Mouse (Mus musculus): ENCODE measurements around the gene Diaph3. TPM values are rescaled to one million over a fixed set of nuclear protein-coding genes. Genes with fewer than 3 reads are reported as not detected.

The Diaph3 gene
- total RNA-seq, 1 experiment from 2014 or later: 2.0 TPM

DNA sequence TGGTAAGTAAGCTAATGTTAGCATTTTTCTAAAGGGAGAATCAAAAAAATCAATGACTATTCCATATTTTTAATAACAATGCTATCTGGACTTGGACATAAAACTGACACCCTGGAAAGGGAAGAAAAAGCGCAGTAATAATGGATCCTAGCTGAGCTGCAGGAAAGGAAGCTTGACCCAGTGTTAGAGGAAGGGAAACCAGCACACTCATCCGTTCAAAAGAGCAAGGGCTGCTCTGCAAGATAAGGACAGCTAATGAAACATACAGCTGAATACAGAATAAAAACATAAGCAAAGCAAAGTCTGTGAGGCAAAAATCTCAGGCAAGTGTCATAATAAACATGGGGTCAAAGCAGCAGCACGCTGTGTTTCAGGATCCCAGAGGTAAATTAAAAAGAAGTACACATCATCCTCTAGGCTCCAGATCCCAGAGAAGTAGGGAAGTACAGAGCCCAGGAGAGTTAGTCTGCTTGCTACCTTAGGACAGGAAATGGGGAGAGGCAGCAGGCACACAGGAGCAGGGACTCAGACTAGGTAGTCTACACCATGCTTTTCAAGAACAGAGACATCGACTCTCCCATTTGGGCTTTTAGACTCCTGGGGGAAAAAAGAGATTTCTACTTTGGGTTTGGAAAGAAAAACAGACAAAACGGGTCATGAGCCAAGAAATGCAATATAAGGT lies 255.5 kb downstream of the Diaph3 start:
- ATAC-seq (ENCODE audit: extremely low read depth, insufficient number of reproducible peaks, low FRiP score, poor library complexity, severe bottlenecking): no peak

DNA sequence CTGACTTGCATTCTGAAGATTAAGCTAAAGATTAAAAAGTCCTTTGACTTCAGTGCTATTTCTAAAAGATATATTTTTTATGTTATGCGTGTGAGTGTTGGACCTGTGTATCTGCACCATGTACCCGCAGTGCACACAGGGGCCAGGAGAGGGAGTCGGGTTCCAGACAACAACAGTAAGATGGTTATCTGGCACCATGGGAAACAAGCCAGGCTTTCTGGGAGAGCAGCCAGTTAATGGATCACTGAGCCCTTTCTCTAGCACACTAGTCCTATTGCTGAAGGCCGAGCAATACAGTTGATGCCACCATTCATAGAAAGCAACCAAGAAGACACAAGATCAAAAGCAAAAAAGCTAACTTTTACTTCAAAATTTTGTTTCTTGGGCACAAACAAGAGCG lies 271.5 kb downstream of the Diaph3 start:
- ATAC-seq (ENCODE audit: extremely low read depth, insufficient number of reproducible peaks, low FRiP score, poor library complexity, severe bottlenecking): no peak

DNA sequence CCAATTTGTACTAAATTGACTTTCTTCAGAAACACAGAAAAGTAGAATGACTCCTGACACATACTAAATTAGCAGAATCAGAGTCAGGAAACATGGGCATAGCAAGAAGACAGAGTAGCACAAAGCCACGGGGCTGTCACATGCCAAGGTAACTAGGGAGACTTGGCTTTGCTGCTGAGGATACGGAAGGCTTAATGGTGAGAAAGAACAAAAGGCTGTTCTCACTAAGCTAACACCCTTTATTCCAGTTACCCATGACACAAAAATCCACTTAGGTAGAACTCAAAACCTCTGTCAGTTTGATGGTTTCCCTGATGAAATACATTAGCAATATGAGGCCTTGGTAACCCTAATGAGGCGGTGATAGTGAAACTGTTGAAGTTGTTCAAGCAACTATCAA lies 273.9 kb downstream of the Diaph3 start:
- ATAC-seq (ENCODE audit: extremely low read depth, insufficient number of reproducible peaks, low FRiP score, poor library complexity, severe bottlenecking): no peak

DNA sequence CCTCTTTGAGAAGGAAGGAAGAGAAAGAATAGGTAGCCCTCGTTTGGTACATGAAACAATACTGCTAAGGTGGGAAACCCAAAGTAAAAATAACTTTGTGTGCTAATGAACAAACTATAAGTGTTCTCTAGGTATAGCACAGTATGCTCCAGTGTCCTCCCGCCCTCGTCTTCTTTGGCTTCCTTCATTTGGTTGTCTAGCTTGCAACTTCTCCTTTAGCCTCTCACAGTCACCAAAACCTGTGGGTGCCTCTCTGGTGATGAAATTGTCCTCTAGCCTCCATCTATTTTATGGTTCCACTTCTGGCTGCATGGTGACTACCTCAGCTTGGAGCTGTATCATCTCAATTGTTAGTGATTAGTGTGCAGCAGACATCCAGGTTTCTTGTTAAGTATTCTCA lies 277.0 kb downstream of the Diaph3 start:
- ATAC-seq (ENCODE audit: extremely low read depth, insufficient number of reproducible peaks, low FRiP score, poor library complexity, severe bottlenecking): no peak

DNA sequence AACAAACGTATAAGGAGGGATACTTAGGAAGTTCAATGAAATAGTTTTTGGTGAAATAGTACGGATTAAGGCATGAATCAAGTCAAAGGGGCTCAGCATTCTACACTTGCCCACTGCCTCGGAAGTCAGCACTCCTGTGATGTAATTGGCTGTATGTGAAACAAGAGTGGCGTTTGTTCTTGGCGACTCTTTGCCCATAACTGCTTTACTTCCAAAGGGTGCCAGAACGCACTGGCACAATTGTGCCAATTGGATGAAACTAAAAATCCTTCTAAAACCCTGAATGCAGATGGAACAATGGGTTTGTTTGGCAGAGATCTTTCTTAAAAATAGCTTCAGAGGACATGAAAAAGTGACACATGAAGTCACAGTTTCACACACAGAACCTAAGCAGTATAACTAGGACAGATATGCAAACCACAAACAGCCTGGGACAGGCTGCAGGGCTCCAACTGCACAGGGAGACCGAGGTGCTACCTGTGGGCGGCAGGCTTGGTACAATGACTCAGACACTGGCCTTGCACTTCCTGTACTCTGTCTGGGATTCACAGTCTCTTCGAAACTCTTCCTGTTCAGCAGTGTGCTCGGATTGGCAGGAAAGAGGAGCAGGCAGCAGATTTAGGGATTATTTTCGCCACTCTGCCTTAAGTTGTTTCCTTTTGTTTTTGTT lies 279.6 kb downstream of the Diaph3 start:
- ATAC-seq (ENCODE audit: extremely low read depth, insufficient number of reproducible peaks, low FRiP score, poor library complexity, severe bottlenecking): no peak

DNA sequence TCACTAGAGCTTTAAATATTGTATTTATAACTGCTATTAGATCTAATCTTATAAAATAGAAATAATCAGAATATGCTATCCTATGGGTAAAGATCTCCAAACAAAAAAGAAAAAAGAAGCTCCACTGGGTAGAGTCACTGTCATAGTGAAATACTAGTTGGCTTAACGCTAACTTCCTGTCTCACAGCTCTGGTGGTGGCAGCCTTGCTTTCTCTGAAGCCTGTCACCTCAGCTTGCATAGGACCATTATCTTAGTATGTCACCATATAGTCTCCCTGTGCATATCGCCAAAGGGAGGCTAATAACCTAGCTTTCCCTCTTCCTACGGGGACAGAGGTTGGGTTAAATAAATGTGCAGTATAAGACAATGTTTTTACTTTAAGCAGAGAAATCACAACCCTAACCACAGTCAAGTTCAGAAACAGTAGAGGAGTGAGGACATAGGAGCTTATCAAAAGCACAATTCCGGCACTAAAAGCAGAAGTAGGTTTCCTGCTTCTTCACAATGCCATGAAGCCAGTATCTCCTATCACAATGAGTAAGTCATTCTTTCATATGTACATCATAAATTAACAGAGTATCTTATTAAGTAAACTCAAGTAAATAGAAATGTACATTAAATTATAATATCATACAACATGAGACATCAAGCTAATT lies 293.8 kb downstream of the Diaph3 start:
- no peak for ATAC-seq (ENCODE audit: extremely low read depth, insufficient number of reproducible peaks, low FRiP score, poor library complexity, severe bottlenecking)

DNA sequence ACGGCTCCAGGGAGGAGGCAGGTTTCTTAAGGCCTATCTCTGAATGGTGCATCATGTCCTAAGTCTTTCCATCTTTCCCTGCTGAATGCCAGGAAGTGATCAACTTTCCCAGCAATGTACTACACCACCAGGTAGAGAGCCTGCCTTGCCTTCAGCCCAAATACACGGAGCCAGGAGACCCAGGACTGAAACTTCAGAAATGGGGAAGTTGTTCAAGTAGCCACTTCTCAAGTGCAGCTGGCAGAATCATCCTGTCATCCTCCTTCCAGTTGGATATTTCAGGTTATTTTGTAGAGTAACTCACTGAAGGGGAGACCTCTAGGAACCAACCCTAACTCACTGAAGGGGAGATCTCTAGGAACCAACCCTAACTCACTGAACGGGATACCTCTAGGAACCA lies 297.0 kb downstream of the Diaph3 start:
- no peak for ATAC-seq (ENCODE audit: extremely low read depth, insufficient number of reproducible peaks, low FRiP score, poor library complexity, severe bottlenecking)

DNA sequence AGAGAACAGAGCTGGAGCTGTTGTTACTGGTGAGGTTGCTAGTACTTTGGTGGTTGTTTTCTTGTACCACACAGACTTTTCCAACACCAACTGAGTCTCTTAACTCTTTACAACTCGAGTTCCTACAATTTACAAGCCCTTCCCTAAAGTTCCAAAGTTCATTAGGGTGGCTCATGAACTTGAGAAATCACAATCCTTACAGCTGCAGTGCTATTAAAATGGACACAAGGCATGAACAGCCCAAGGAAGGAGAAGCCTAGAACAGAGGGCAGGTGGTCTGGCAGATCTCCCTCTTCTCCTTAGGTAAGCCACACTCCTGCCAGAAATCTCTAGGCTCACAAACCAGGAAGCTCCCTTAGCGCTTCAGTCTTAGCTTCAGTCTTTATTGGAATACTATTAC lies 303.4 kb downstream of the Diaph3 start:
- ATAC-seq (ENCODE audit: extremely low read depth, insufficient number of reproducible peaks, low FRiP score, poor library complexity, severe bottlenecking): no peak

DNA sequence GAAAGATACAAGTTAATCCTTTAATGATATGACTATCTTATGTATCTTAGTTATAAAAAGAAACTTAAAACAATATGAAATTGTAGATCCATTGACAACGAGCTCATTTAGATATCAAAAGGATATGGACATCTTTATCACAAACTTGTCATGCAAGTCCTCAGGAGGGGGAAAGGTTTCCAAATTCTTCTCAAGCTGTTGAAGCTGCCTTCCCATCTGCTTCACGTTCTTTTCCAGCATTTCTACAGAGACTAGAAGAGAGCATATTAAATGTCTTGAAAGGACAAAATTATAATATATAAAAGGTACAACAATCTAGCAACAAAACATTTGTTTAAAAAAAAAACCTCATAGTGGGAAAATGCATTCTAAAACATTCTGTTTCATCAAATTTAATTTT lies 306.2 kb downstream of the Diaph3 start:
- no peak for ATAC-seq (ENCODE audit: extremely low read depth, insufficient number of reproducible peaks, low FRiP score, poor library complexity, severe bottlenecking)

DNA sequence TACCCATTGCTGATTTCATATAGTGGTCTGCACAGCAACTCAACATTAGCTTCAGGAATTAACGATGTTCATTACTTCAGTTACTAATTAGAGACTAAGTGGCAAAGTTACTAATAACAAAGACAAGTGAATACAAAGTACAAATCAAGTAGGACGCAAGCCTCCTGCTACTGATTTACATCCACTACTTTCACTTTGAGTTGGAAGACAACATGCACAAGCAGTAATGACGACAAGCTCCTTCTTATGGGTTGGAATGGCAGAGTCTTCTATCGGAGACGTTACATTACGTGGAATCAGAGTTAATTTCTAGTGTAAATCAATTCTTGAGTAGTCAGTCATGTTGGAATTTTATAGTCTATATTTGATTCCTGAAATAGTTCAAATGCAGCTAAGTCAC lies 306.8 kb downstream of the Diaph3 start:
- ATAC-seq (ENCODE audit: extremely low read depth, insufficient number of reproducible peaks, low FRiP score, poor library complexity, severe bottlenecking): no peak

DNA sequence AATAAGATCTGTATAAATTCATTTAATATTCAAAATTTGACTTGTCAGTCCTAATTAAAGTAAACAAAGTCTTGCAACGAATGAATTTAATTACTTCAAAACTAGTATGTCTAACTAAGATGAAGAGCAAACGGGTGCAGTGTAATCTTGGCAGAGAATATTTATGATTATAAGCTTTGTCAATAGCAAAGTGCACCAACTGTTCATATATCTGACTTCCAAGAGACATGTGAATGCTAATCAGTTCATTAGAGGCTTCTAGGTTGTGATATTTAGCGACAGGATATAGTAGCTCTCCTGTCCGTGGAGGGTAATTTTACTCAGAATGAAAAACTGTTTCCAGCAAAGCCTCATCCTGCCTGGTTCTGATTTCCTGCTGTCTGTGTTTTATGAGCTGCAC lies 308.0 kb downstream of the Diaph3 start:
- ATAC-seq (ENCODE audit: extremely low read depth, insufficient number of reproducible peaks, low FRiP score, poor library complexity, severe bottlenecking): no peak

DNA sequence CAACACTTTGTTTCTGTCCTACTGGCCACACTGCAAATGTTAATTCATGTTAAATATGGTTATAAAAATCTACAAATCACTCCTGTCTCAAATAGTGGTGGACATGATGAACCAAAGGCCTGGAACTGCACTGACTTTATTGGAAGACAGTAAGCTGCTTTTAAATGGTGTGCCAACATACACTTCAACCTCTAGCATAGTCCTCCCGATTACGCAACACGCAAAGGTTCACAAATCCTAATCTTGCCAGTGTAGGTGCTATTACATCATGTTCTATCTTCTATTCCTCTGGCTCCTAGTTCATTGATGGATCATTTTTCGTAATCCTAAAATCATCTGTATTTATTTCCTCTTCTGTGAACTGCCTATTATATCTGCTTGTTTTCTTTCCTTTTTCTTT lies 324.8 kb downstream of the Diaph3 start:
- no peak for ATAC-seq (ENCODE audit: extremely low read depth, insufficient number of reproducible peaks, low FRiP score, poor library complexity, severe bottlenecking)

DNA sequence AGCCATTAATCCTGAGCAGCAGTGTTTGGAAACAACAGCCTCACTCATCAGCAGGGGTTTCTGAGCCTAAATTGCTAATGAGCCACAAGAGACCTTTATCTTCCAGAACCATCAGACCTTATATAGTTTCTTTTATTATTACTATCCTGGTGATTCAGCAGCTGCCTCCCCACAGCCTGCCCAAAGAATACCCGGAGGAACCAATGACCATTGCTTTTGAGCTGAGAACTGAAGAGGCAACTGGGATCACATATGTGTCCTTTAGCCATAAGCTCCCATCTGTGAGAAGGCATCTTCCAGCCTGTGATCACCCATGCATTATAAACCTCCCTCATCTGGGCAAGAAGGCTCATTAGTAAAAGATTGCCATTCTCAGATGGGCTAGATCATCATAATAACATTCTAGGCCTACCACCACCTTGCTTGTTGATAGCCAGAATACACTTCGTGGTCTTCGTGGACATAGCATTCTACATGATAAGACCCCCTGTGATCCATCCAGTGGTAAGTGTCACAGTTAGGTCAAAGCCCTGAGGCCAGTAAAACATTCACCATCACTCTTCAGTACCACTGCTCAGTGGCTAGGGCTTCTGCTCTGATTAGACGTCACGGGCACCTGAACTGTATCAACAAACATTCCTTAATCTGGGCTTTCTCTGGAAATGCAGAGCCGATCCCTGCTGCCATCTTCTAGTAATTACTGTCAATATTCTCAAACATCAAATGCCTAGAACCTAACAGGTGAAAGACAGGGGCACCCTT lies 352.0 kb downstream of the Diaph3 start:
- ATAC-seq (ENCODE audit: extremely low read depth, insufficient number of reproducible peaks, low FRiP score, poor library complexity, severe bottlenecking): no peak

DNA sequence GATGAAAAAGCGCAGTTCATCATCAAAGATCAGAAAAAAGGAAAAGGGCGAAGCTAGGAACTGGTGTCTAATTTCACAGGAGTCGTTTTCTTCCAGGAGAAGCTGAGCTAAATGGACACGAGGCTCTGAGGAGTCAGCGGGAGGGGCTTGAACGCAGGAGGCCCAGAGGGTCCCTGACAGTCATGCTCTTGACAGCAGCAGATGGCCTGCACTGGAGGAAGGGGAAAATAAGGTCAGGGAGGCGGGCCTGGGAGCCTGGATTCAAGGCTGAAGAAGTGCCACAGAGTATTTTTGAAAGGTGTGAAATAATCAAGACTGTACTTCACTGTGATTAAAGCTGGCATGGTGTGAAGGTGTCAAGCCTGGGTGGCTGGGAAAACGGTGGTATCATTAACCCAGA lies 354.2 kb downstream of the Diaph3 start:
- no peak for ATAC-seq (ENCODE audit: extremely low read depth, insufficient number of reproducible peaks, low FRiP score, poor library complexity, severe bottlenecking)

DNA sequence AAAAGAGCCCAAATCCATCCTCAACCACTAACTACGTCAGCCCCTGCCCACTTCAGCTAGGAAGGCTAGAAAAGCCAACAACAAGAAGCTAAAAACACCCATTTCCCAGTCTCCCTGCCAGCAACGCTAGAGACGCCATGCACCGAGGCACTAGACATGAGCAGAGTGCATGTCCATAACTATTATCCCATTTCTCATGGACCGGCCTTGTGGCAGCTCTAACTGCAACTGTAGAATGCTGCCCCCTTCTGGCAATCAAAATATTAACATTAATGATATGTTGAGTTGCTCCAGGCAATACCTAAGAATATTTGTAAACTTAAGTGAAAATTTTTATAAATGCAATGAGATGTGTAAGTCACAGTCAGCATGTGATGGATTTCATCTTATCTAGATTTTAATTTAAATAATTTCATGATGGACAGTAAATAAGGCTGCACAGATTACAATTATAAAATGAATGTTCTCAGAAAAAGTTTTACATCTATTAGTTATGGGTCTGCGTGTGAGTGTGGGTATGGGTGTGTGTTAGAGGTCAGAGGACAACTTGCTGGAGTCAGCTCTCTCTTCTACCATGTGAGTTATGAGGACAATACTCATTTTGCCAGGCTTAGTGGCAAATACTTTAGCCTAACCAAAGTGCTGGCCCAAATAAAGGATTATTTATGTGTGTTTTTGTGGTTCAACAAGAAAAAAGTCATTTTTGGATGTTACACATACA lies 359.3 kb downstream of the Diaph3 start:
- ATAC-seq (ENCODE audit: extremely low read depth, insufficient number of reproducible peaks, low FRiP score, poor library complexity, severe bottlenecking): no peak

DNA sequence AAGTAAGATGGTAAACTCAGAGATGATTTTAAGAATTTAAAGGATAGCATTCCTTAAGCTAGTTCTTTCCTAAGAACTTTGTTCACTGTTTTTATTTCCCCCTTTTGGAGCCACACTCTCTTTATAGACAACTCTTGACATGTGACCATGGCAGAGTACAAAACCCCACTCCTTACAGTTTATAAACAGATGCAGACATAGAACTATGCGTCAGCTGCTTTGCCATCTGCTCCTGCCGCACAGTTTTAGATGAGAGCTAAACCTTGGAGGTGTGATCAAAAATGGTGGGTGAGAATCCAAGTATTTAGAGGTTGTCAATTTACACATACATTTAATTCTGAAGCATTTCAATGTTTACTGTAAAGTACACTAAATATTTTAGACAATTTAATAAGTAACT lies 367.7 kb downstream of the Diaph3 start:
- no peak for ATAC-seq (ENCODE audit: extremely low read depth, insufficient number of reproducible peaks, low FRiP score, poor library complexity, severe bottlenecking)

DNA sequence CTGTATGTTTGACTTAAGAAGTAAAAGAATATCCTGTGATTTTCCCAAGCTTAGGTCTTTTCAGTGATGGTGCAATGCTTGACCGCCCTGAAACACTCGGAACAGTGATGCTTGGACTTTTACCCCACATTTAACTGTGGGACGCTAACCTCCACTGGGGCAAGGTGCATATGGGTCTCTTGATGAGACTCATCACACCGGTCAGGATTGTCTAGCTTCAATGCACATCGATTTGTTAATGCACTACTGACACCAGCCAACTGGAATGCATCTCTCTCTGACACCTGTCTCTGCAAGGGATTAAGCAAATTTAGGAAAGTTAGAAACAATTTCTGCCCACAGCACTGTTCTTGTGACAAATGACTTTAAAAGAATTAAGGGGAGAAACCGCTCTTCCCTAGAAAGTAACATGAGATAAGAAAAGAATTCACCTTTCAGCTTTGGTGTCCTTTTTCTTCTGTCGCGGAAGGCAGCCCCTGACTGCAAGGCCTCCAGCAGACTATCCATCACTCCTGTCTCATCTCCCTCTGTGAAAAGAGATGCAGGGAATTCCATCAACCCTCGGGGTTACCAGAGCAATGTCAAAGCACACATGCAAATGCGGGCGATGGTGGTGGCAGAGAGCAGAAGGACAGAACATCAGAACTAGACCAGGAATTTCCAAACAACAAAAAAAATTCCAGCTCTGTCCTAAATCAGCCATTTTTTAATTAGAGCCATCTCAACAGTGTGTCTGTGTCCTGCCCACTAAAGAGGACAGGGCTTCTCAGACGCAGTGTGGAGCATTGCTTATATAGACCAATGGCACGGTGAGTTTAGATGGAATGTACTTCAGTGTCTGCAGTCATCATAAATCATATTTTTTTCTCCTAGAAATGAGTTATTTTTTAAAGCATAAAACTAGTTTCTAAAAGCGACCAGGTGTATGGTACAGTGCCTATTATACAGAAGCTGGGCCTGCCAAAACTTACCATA lies 368.6 kb downstream of the Diaph3 start:
- ATAC-seq (ENCODE audit: extremely low read depth, insufficient number of reproducible peaks, low FRiP score, poor library complexity, severe bottlenecking): no peak

DNA sequence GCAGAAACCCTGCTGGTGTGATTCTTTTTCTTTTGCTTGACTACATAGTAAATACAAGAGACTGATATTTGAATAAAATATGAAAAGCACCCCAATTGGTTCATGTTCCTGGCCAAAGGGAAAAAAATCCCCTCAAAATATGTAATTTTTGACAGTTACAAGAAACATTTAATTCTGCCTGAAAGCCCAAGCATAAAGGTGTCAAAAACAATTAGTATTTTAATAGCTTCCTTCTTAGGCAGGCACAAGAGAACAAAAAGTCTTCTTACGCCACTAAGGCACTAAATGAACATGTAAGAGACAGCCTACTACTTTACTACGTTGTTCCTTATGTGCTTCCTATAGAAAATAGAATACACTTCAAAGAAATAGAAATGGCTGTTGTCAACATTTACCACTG lies 376.7 kb downstream of the Diaph3 start:
- ATAC-seq (ENCODE audit: extremely low read depth, insufficient number of reproducible peaks, low FRiP score, poor library complexity, severe bottlenecking): no peak
